Mouse (Mus musculus) thymus, postnatal 36 days (tissue): ENCODE data around the gene Rnf39.
"Not testable (repeated sequence)": the region's sequence is repeated elsewhere in the genome, so short reads cannot be mapped to it uniquely, and the experiment has no call there.

ENCODE experiments used
- DNase-seq, 2 experiments: peaks; one replicate each; pipeline ENCODE4 v3.0.0; 2022; ENCODE audit warnings: mixed read lengths in 2 of 2

Gene Rnf39

DNA sequence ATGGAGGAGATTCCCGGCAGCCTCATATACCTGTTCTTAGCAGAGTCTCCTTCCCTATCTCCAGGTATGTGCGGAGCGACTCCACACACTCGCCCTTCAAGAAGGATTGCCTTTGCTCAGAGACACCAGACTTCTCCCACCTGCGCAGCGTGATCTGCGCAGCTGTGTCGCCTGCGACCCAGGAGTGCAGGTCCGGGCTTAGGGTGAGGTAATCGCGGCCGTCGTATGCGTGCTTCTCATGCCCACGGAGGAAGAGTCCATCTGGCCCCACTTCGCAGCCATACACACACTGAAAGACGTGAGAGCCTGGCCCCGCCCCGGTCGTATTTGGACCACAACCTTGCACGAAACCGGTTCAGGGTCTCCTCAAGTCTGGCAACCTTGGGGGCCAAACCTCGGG is 45.8 kb downstream of the Rnf39 start:
- DNase-seq: no peak

DNA sequence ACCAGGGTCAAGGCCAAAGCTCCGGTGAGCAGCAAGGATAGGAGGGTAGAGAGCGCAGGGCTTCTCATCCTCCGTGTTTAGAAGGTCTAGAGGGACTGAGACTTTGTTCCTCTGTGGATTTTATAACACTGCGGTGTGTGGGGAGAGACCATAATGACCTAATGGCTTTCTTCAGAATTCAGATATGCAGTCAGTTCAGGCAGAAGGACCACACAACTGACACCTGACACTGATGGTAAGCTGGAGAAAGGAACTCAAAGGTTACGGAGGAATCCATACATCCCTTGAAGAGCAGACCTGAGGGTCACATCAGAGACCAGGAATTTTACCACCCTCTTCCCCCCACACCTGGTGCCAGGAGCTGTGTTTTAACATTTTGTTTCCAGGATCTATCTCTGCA is 46.7 kb downstream of the Rnf39 start, which contains the start of gene H2-M5:
Gene H2-M5 (minus strand): TSS at position 101 of the 400 bp plus-strand sequence.
- no peak for DNase-seq

DNA sequence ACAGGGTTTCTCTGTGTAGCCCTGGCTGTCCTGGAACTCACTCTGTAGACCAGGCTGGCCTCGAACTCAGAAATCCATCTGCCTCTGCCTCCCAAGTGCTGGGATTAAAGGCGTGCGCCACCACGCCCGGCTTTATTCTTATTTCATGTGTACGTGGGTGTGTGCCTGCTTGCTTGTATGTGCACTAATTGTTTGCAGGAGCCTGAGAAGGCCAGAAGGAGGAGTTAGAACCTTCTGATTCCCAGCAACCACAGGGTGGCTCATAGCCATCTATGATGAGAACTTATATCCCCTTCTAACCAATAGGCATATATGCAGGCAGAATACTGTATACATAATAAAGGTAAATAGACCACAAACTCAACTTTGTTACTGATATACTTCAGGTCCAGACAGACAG is 47.9 kb downstream of the Rnf39 start:
- DNase-seq: not testable (repeated sequence)

DNA sequence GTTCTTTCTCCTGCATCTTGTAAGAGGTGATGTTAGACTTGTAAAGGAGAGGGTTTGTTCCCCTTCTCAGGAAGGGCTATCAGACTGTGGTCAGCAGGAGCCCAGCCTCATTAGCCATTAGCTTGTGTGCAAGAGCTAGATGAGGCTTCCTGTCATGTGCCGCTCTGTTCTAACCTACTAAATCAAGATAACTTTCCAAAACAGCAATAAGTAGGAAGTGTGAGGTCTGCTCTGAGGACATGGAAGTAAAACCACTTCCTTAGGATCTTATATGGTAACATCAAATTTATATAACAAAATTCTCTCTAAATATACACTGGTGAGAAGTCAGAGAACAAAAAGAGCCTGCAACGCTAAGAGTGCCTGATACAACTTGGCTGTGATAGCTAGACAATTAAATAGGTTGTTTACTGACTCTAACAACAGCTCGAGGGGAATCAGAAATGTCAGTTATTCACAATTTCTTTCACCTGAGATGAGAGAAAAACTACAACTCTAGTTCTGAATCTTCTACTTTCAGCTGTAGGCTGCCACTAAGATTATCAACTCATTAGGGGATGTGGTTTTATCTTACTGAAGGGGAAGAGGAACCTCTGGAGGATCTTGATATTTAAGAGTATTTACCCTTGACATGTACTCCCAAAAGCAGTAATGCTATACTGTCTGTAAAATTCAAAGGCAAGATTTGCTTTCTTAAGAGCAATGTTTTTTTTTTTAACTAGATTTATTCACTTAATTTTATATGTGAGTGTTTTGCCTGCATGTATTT is 49.8 kb downstream of the Rnf39 start:
- no peak for DNase-seq

DNA sequence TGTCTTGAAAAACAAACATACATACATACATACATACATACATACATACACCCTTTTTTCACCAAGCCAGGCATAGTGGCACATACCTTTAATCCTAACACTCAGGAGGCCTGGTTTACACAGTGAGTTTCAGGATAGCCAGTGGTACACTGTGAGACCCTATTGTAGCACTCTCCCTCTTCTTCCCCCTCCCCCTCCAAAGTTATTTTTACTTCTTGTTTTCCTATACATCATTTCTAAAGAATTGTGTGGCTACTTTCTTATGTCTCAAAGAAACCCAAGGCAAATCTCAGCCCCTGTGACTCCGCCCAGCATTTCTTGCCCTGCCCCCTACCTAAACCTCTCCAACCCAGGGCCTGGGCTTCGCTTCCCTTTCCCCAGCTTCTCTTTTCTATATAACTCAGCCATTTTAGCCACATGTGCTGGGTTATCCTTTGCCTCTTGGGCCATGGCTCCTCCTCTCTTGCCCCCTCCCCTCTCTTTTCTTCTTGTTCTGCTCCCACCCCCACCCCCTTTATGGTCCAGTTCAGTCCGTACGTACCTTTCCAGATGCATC is 51.1 kb downstream of the Rnf39 start:
- no peak for DNase-seq

DNA sequence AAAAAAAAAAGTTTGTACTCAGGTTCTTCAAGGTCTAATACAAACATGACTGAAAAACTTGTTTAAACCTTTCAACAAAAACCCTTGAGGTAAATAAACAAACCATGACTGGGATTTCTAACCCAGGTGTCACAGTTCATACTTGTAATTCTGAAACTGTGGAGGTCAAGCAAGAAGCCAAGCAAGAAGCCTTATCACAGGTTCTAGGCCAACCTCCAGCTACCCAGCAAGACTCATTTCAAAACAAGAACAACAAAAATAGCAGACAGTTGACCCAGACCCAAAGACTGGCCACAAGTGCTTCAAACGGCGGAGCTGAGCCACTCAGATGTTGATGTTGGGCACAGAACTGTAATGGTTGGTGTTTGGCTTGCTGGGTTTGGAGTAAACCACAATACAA is 51.8 kb downstream of the Rnf39 start:
- no peak for DNase-seq

DNA sequence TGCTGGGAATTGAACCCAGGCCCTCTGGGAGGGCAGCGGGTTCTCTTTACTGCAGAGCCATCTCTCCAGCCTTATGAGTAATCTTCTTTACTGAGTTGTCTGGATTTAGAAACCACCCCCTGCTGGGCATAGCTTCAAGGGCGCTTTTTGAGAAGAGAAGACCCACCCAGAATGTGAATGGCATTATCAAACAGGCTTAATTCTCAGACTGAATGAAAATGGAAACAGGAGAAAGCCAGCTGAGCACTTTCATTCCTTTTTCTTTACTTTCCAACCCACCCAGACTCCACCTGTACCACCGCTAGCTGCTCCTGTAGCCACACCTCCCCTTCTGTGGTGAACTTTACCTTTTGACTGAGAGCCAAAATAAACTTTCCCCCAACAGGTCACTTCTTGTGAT is 52.7 kb downstream of the Rnf39 start:
- DNase-seq: no peak

DNA sequence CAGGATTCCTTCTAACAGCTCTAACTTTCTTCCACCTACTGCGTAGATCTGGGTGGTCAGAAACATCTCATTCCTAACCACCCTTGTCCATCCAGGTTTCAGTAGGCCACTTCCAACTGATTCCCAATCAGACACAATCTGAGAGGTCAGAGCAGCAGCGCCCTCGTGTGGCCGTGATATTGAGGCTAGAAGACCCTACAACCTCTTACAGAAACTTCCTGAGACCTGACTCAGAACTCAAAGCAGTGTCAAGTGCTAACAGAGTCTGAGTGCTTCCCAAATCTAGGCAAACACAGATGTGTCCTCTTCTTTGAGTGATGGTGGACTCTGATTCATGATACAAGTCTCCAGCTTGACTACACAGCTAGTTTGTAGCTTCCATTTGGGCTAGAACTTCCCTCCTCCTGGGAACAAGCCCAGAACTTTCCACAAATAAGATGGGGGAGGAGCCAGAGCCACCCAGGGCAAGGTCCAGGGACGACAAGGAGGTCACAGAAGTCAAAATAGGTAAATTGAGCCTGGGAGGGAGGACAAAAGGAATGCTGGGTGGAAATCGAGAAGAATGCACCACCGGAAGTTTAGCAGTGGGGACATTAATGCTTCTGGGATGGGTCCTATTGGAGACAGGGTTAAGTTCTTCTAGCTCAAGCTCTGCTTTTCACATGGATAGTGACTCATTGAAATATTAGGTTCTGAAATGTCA is 54.5 kb downstream of the Rnf39 start:
- peak; percentile 65 to 70 for DNase-seq
